Mouse (Mus musculus) activated CD4-positive, CD25-positive, alpha-beta regulatory T cell, adult 4 months (primary cell): ENCODE measurements around the gene Cntd1. TPM values are rescaled to one million over a fixed set of nuclear protein-coding genes. Genes with fewer than 3 reads are reported as not detected.

Experiments used
- ATAC-seq: one replicate; pipeline ENCODE4 v1.8.0; 2017
- polyA plus RNA-seq, 2 experiments: library from polyadenylated mRNA; unstranded; fragments of 100-300 nt; shearing (Covaris generic); gene quantifications; one replicate each; pipeline ENCODE4 v1.2.1; 2017

Gene Cntd1
- polyA plus RNA-seq, 2 experiments from 2014 or later, result 1.0 TPM; not detected in 1

DNA sequence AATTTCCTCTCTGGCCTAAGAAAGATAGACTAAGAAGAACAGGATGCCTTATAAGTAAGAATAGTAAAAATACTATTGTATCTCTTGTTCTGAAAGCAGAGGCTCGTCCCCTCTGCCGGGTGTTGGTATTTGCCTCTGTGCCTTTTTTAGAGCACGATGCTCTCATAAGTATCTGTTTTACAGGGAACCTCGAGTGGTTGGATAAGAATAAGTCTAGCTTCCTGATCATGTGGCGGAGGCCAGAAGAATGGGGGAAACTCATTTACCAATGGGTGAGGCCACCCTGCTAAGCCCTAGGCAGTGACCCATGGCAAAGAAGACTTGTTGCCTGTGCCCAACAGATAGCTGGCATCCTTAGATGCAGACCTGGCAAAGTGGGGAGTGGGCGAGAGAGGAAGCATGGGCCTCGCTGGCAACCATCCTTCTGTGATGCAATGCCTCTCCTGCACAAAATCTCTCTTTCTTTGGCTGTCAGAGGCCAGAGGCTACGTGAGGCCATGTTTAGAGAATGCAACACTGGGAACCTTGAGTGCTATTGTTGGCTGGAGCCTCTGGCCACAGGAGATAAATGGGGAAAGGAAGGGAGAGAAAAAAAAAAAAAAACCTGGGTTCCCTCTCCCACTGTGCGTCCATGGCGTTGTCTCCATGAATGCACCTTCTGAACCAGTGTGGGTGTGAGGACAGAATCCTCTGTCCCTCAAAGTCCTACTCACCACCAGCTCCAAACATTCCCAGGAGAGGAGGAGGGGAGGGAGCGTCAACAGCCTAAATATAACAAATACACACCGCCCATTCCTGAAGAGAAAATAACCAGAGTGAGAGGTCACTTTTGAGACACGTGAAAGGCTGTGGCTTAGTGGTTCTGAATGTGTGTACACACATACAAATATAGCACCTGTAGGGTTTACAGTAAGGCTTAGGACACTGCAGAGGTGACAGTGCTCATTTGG lies 22.7 kb upstream of the Cntd1 start:
- ATAC-seq, result no peak

DNA sequence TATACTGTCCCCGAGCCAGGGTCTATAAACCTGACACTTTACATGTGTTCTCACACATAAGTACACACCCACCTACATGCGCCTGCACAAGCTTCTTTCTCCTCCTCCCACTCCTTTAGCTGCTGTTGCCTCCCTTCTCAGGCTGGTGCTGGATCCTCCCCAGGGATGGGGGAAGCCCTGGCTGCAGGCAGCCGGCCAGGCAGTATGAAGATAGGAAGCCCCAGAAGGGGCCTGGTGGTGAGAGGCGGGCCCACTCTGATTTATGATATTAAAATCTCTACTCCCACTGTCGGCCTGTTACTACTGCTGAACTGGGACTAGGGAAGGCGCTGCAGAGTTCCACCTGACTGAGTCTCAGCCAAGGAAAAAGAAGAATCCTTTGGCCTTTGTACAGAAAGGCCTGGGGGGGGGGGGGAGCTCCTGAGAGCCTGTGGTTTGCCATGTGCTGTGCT lies 19.5 kb upstream of the Cntd1 start:
- no peak for ATAC-seq

- no peak for ATAC-seq
Measured at GRCm38 (mm10) chr11:101259948-101260825, 18.6 kb upstream of the Cntd1 start, which contains the start of gene Wnk4. Gene Wnk4 (plus strand): TSS chr11:101260567.

GRCm38 (mm10) chr11:101260826-101261380 lies 17.9 kb upstream of the Cntd1 start:
- no peak for ATAC-seq

GRCm38 (mm10) chr11:101262272-101262967 lies 16.4 kb upstream of the Cntd1 start:
- no peak for ATAC-seq

GRCm38 (mm10) chr11:101263138-101263988 lies 15.4 kb upstream of the Cntd1 start:
- no peak for ATAC-seq

GRCm38 (mm10) chr11:101263989-101264280 lies 14.9 kb upstream of the Cntd1 start:
- no peak for ATAC-seq

DNA sequence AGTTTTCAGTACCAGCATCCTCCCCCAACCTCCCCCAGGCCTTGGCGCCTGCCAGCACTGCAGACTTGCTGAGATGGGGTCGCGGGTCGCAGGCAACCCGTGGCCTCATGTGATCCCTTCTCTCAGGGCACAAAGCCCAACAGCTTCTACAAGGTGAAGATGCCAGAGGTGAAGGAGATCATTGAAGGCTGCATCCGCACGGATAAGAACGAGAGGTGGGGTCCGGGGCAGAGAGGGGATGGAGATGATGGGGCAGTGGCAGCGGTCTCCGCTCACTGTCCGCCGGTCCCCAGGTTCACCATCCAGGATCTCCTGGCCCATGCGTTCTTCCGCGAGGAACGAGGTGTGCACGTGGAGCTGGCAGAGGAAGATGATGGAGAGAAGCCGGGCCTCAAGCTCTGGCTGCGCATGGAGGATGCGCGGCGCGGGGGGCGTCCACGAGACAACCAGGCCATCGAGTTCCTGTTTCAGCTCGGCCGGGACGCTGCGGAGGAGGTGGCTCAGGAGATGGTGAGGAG lies 13.8 kb upstream of the Cntd1 start:
- ATAC-seq, result no peak

DNA sequence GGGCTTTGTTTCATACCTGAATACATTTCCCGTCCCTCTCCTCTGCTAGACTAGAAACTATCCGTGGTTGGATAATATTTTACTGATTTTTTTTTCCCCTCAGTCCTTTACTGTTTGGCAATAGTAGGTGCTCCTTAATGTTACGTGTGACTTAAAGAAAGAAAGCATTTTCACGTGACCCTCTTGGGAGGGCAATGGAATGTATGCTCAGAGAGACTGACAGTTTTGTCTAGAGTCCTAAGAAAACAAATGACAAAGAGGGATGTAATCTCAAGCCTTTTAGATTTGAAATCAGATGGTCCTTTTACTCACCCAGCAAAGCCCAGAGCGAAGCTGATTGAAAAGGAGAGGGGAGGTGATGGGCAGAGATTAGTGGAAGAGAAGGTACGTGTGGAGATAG lies 12.9 kb upstream of the Cntd1 start:
- no peak for ATAC-seq

- no peak for ATAC-seq
Measured at GRCm38 (mm10) chr11:101269577-101270116, 9.2 kb upstream of the Cntd1 start.

- no peak for ATAC-seq
Measured at GRCm38 (mm10) chr11:101272446-101272845, 6.4 kb upstream of the Cntd1 start.

GRCm38 (mm10) chr11:101275309-101275708 lies 3.5 kb upstream of the Cntd1 start:
- ATAC-seq, result no peak

GRCm38 (mm10) chr11:101276319-101277070 lies 2.3 kb upstream of the Cntd1 start:
- no peak for ATAC-seq

DNA sequence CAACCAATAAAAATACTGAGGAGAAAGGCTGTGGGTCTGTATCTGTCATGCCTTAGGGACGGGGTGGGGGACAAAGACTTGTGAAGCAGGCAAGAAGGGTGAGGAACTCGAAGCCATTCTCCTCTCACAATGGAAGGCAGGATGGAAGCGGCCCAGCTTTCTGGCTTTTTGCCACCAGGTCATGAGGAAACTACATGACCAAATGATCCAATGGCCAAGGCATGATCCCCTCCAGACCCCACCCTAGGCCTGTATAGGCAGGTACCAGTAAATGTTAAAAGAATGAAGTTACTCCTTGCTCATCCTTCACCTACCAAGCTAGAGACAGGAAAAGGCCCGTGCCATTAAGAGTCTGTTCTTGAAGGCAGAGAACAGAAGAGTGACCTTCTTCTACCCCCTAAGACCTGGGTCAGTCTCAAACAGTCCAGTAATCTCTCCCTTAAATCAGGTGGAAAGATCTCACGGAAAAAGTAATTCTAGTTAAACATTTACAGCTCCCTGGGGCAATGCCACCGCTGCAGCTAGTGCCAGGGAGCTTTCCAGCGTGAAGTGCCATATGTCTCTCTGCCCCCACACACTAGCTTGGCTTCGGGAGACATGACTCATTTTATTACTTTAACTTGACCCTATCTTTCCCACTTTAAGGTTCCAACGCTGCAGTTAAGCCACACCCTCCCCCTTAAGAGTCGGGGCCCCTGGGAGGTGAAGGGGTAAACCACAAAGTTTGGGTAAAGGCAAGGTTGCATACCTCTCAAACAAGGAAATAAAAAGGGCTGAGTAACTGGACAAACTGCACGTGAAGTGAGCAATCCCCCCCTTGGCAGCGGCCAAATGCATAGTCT lies 1.2 kb upstream of the Cntd1 start:
- ATAC-seq, result no peak

GRCm38 (mm10) chr11:101279193-101279569 lies 369 bp downstream of the Cntd1 start:
- peak; percentile 11 for ATAC-seq

GRCm38 (mm10) chr11:101280837-101281236 lies 2.0 kb downstream of the Cntd1 start:
- no peak for ATAC-seq

DNA sequence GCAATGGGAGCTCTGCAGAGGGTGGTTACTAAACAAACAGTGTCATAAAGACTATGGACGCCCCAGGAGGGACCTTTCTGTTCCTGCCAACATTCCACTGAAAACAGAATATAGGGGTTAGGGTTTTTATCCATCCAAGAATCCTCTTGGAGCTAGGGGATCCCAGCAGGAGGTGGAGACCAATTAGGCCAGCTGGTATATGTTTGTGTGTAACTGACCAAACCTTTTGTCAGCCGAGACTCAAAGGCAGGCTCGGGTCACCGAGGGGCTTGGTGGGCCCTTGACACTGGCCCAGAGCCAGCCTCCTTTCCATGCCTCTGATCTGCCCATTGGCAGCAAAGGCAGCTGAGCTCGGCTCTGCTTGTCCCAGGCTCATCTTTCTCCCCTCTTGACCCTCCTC lies 4.1 kb downstream of the Cntd1 start:
- ATAC-seq, result no peak

GRCm38 (mm10) chr11:101283805-101284204 lies 5.0 kb downstream of the Cntd1 start:
- ATAC-seq, result no peak

- ATAC-seq, result no peak
Measured at GRCm38 (mm10) chr11:101287306-101287705, 8.5 kb downstream of the Cntd1 start.
